Mouse (Mus musculus) limb, embryonic 11.5 days (tissue): ENCODE results near the gene Tmem44. TPM values are rescaled to one million over a fixed set of nuclear protein-coding genes. Genes with fewer than 3 reads are reported as not detected.

Experiments used
- ATAC-seq: fragments of 200-750 bp; cut with Nextera tagmentation; 2 replicates; pipeline ENCODE4 v1.8.0; 2017; ENCODE audit warnings: low read depth; ENCODE audit not compliant: insufficient number of reproducible peaks, low FRiP score, low TSS enrichment
- DNase-seq: peaks from one replicate; pipeline ENCODE4 v3.0.0-alpha.2; 2015; ENCODE audit warnings: low spot score
- H3K27ac ChIP-seq: fragments of 300-500 bp; sonication (generic); replicated peaks from 2 replicates; pipeline ENCODE4 v1.5.1; 2014; ENCODE audit warnings: low read depth, mild to moderate bottlenecking, low read length
- H3K27me3 ChIP-seq: fragments of 300-500 bp; sonication (generic); 2 replicates; pipeline ENCODE4 v1.6.1; 2014; ENCODE audit warnings: mild to moderate bottlenecking, low read length, mixed read lengths; ENCODE audit not compliant: control insufficient read depth, insufficient read depth
- H3K36me3 ChIP-seq: fragments of 300-500 bp; sonication (generic); 2 replicates; pipeline ENCODE4 v1.6.1; 2014; ENCODE audit warnings: mild to moderate bottlenecking, low read length, moderate library complexity, mixed read lengths; ENCODE audit not compliant: control insufficient read depth, insufficient read depth
- H3K4me1 ChIP-seq: fragments of 300-500 bp; sonication (generic); 2 replicates; pipeline ENCODE4 v1.6.1; 2014; ENCODE audit warnings: low read length, mixed read lengths; ENCODE audit not compliant: control insufficient read depth, insufficient read depth
- H3K4me2 ChIP-seq: fragments of 300-500 bp; sonication (generic); 2 replicates; pipeline ENCODE4 v1.6.1; 2014; ENCODE audit warnings: low read depth, mild to moderate bottlenecking, moderate library complexity; ENCODE audit not compliant: severe bottlenecking
- H3K4me3 ChIP-seq: fragments of 300-500 bp; sonication (generic); 2 replicates; pipeline ENCODE4 v1.5.1; 2014; ENCODE audit warnings: low read depth, low read length
- H3K9ac ChIP-seq: fragments of 300-500 bp; sonication (generic); 2 replicates; pipeline ENCODE4 v1.6.1; 2014; ENCODE audit warnings: mild to moderate bottlenecking, low read length
- H3K9me3 ChIP-seq: fragments of 300-500 bp; sonication (generic); 2 replicates; pipeline ENCODE4 v1.6.1; 2016; ENCODE audit warnings: low read length; ENCODE audit not compliant: control insufficient read depth
- WGBS: fragments of 180-500 bp; shearing (Covaris S2); extraction: QIAGEN DNeasy Blood & Tissue Kit; methylation state at CpG from one replicate; pipeline ENCODE4 v1.1.7; 2014; 5-methylcytosine and 5-hydroxymethylcytosine counted together
- polyA plus RNA-seq: library from polyadenylated mRNA; unstranded; fragments of >200 nt; fragmentation: Nextera tagmentation; extraction: Ambion mirVana; gene quantifications from 2 replicates; pipeline ENCODE4 v1.2.1, GENCODE M21; 2014

Tmem44 gene
- polyA plus RNA-seq, 1 experiment from 2014 or later, result 20.9 TPM

- H3K27me3 ChIP-seq, result no peaks in the 10 kb centered on the region
- ATAC-seq (no peak), DNase-seq (no peak)
- H3K9me3 ChIP-seq, result no peaks in the 10 kb centered on the region
- no peak overlapping the region for H3K27ac ChIP-seq
- no peak overlapping the region for H3K4me3 ChIP-seq
- no peak overlapping the region for H3K4me2 ChIP-seq
- H3K9ac ChIP-seq, result no peak overlapping the region
- WGBS, result 85% methylated on average over 4 of the region's 4 CpGs
- no peaks in the 10 kb centered on the region for H3K4me1 ChIP-seq
- H3K36me3 ChIP-seq, result peaks cover 6% of the 10 kb centered on the region
Measured at GRCm38 (mm10) chr16:30544693-30545092, 5.9 kb downstream of the Tmem44 start.

DNA sequence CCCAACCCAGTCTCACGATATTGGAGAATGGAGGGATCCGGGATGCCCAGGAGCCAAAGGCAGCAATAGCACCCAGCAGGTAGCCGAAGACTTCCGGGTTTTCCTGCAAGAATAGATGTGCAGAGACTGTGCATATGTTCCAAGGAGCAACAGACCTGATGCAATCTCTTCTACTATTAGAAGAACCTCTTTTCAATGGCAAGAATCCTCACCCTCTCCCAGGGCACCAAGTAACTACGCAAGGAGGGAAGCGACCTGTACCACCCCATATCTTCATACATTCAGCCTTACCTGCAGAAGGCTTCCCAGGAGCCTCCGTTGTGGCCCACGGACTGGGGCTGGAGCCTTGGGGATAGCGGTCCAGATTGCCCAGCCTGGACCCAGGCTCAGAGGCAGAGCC, 7.3 kb downstream of the Tmem44 start:
- no peaks in the 10 kb centered on the region for H3K27me3 ChIP-seq
- peaks cover 6% of the 10 kb centered on the region for H3K36me3 ChIP-seq

DNA sequence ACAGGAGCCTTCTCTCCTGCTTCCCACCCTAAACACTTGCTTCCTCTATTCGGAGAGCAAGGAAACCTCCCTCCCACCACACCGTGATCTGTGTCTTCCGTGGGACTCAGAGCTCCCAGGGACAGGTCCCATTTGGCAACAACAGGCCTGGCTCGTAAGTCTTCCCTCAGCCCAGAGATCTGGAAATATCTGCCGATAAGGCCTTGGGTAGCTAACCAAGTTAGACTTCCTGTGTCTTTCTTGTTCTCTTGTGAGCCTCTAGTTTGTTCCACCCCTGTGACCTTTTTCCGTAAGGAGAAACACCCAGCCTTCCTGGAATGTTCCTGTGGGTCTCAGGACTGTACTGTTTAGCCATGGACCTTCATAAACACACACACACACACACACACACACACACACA, 7.8 kb downstream of the Tmem44 start:
- H3K4me2 ChIP-seq, result no peak overlapping the region
- H3K36me3 ChIP-seq, result peaks cover 6% of the 10 kb centered on the region
- H3K27ac ChIP-seq, result no peak overlapping the region

More for the DNA sequence above, 7.3 kb downstream of the Tmem44 start:
- no peak overlapping the region for H3K4me2 ChIP-seq
- no peaks in the 10 kb centered on the region for H3K9me3 ChIP-seq
- ATAC-seq, result no peak
- no peaks in the 10 kb centered on the region for H3K4me1 ChIP-seq
- no peak overlapping the region for H3K4me3 ChIP-seq
- no peak for DNase-seq
- no peak overlapping the region for H3K27ac ChIP-seq
- H3K9ac ChIP-seq, result no peak overlapping the region
- 85% methylated on average over 9 of the region's 9 CpGs for WGBS

GRCm38 (mm10) chr16:30540107-30541001, 10.3 kb downstream of the Tmem44 start:
- no peak; the same call in 1 of the 2 replicates for ATAC-seq
- Histone ChIP-seq H3K9ac (no peak overlapping the region), H3K4me1 (no peaks in the 10 kb centered on the region), H3K9me3 (no peaks in the 10 kb centered on the region), H3K4me2 (peak overlapping the region; percentile 1; the same call in 1 of the 2 replicates), H3K27me3 (no peaks in the 10 kb centered on the region), H3K4me3 (peak overlapping the region; percentile 11; the same call in 1 of the 2 replicates), H3K27ac (no peak overlapping the region), H3K36me3 (no peaks in the 10 kb centered on the region)
- WGBS, result 57% methylated on average over 20 of the region's 20 CpGs
- DNase-seq, result no peak

More for the DNA sequence above, 7.8 kb downstream of the Tmem44 start:
- 78% methylated on average over 6 of the region's 6 CpGs for WGBS
- Histone ChIP-seq H3K4me3 (no peak overlapping the region), H3K9me3 (no peaks in the 10 kb centered on the region), H3K4me1 (no peaks in the 10 kb centered on the region), H3K27me3 (no peaks in the 10 kb centered on the region), H3K9ac (no peak overlapping the region)
- DNase-seq (no peak), ATAC-seq (no peak)

- no peak overlapping the region for H3K4me3 ChIP-seq
- H3K36me3 ChIP-seq, result no peaks in the 10 kb centered on the region
- H3K27ac ChIP-seq, result no peak overlapping the region
- DNase-seq (peak; percentile 79), ATAC-seq (no peak)
- no peaks in the 10 kb centered on the region for H3K27me3 ChIP-seq
- no peaks in the 10 kb centered on the region for H3K4me1 ChIP-seq
- WGBS, result 36% methylated on average over 10 of the region's 10 CpGs
- no peak overlapping the region for H3K9ac ChIP-seq
- H3K4me2 ChIP-seq, result no peak overlapping the region
- no peaks in the 10 kb centered on the region for H3K9me3 ChIP-seq
Measured at GRCm38 (mm10) chr16:30539433-30539832, 11.2 kb downstream of the Tmem44 start.

GRCm38 (mm10) chr16:30535075-30535474, 15.6 kb downstream of the Tmem44 start:
- no peaks in the 10 kb centered on the region for H3K4me1 ChIP-seq
- no peak for ATAC-seq
- no peaks in the 10 kb centered on the region for H3K27me3 ChIP-seq
- no peak for DNase-seq
- H3K4me3 ChIP-seq, result no peak overlapping the region
- no peaks in the 10 kb centered on the region for H3K36me3 ChIP-seq
- H3K9me3 ChIP-seq, result no peaks in the 10 kb centered on the region
- WGBS, result 93% methylated on average over 1 of the region's 1 CpGs
- H3K4me2 ChIP-seq, result no peak overlapping the region
- H3K27ac ChIP-seq, result no peak overlapping the region
- H3K9ac ChIP-seq, result no peak overlapping the region

DNA sequence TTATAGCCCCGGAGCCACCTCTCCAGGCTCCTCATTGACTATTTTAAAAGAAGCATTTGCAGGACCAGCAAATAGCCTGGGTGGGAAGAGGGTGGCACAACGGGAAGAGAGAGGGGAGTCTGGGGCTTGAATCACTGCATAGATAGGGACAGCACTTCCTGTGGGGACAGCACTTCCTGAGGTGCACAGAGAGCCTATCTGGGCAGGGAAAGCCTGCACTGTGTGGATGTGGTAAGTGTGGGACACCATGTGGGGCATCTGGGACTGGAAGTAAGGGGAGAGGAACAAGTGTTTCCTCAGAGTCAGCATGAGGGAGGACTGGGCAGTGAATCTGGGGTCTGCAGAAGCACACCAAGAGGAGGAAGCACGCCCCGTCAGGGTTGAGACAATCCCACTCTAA, 17.1 kb downstream of the Tmem44 start:
- H3K27ac ChIP-seq, result no peak overlapping the region
- H3K36me3 ChIP-seq, result no peaks in the 10 kb centered on the region
- no peak for DNase-seq
- no peak overlapping the region for H3K4me3 ChIP-seq
- no peaks in the 10 kb centered on the region for H3K27me3 ChIP-seq
- H3K4me2 ChIP-seq, result no peak overlapping the region
- H3K4me1 ChIP-seq, result no peaks in the 10 kb centered on the region
- no peak for ATAC-seq
- H3K9ac ChIP-seq, result no peak overlapping the region
- H3K9me3 ChIP-seq, result no peaks in the 10 kb centered on the region
- 63% methylated on average over 4 of the region's 4 CpGs for WGBS

- Histone ChIP-seq H3K9ac (no peak overlapping the region), H3K27me3 (no peaks in the 10 kb centered on the region), H3K4me3 (no peak overlapping the region), H3K9me3 (no peaks in the 10 kb centered on the region), H3K4me1 (no peaks in the 10 kb centered on the region), H3K27ac (no peak overlapping the region), H3K4me2 (no peak overlapping the region), H3K36me3 (no peaks in the 10 kb centered on the region)
- DNase-seq, result no peak
- WGBS, result 19% methylated on average over 1 of the region's 1 CpGs
- no peak for ATAC-seq
Measured at GRCm38 (mm10) chr16:30532929-30533328, 17.7 kb downstream of the Tmem44 start.
